Mouse (Mus musculus): ENCODE data around the gene Rpl23. TPM values are rescaled to one million over a fixed set of nuclear protein-coding genes. Genes with fewer than 3 reads are reported as not detected.
"Not testable (repeated sequence)": the region's sequence is repeated elsewhere in the genome, so short reads cannot be mapped to it uniquely, and the experiment has no call there.

Gene Rpl23
- total and polyA plus RNA-seq, 3 experiments: 921 to 2,072 TPM; not detected in 1

DNA sequence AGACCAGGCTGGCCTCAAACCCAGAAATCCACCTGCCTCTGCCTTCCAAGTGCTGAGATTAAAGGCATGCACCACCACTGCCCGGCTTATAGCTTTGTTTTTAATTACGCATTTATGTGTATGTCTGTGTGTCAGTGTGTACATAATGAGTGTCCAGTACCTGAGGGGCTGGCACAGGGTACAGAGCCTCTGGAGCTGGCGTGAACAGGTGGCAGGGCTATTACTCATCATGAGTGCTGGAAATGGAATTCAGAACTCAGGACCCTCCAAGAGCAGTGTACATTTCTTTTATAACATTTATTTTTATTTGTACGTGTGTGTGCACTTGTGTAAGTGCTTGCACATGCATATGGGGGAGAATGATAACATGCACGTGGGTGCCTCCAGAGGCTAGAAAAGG, 45.6 kb downstream of the Rpl23 start (continued):
- TF ChIP-seq TCF12 (IDR thresholded peaks at IDR 0.05; ENCODE audit: low read depth, low read length) (no peak), CHD2 (IDR thresholded peaks at IDR 0.05; ENCODE audit: low read length) (no peak)

DNA sequence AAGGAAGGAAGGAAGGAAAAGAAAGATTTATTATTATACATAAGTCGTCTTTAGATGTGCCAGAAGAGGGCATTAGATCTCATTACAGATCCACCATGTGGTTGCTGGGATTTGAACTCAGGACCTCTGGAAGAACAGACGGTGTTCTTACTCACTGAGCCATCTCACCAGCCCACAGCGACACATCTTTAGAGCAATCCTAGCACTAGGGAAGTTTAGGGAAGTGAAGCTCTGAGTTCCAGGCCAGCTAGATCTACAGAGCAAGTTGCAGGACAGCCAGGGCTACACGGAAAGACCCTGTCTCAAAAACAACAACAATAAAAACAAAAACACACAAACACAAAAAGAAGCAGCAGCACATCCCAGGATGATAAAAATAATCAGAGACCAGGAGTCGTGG, 47.4 kb downstream of the Rpl23 start:
- not testable (repeated sequence) for H3K4me3 ChIP-seq (ENCODE audit: control insufficient read depth in 1 of 2, insufficient read depth in 1 of 2, low read depth in 2 of 2, low read length in 2 of 2); H3K9me3 ChIP-seq (replicated peaks; ENCODE audit: insufficient read depth, low read length); H3K27ac ChIP-seq (ENCODE audit: control insufficient read depth, low read depth, low read length); H3K4me1 ChIP-seq (ENCODE audit: control insufficient read depth in 1 of 2, insufficient read depth in 2 of 2, low read length in 2 of 2); H3K36me3 ChIP-seq (ENCODE audit: control insufficient read depth in 1 of 2, insufficient read depth in 2 of 2, low read length in 2 of 2); H3K9ac ChIP-seq (ENCODE audit: control insufficient read depth, low read depth, low read length, poor library complexity, severe bottlenecking); H3K27me3 ChIP-seq (ENCODE audit: control insufficient read depth in 1 of 2, insufficient read depth in 2 of 2, low read length in 2 of 2); DNase-seq (ENCODE audit: low read depth, low spot score)
- TF ChIP-seq TBP (IDR thresholded peaks at IDR 0.05; ENCODE audit: low read depth, low read length): peak; percentile 95
- peaks cover 12% of the 10 kb centered on the region for H3K79me2 ChIP-seq (ENCODE audit: control insufficient read depth, insufficient read depth, low read length, poor library complexity)

DNA sequence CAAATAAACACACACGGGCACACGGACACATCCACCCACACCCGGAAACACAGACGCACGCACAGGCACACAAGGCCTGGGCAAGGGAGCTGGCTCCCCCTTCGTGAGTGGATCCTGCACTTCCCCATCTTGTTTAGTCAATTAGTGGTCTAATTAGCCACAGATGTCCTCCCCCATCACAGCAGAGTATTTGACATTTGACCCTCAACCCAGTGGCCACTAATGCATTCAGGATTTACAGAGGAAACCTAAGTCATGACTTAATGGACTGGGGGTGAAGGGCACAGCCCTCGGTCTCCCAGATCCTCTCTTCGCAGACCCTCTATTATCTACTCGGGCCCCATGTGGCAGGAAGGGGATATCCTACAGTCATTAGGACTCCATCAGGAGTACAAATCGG, 48.5 kb downstream of the Rpl23 start:
- Histone ChIP-seq H3K9ac (ENCODE audit: control insufficient read depth, low read depth, low read length, poor library complexity, severe bottlenecking) (no peak overlapping the region), H3K27ac (ENCODE audit: control insufficient read depth, low read depth, low read length) (no peak overlapping the region), H3K9me3 (replicated peaks; ENCODE audit: insufficient read depth, low read length) (no peaks in the 10 kb centered on the region), H3K4me3 (ENCODE audit: control insufficient read depth in 1 of 2, insufficient read depth in 1 of 2, low read depth in 2 of 2, low read length in 2 of 2) (no peak overlapping the region), H3K79me2 (ENCODE audit: control insufficient read depth, insufficient read depth, low read length, poor library complexity) (peaks cover 11% of the 10 kb centered on the region), H3K4me1 (ENCODE audit: control insufficient read depth in 1 of 2, insufficient read depth in 2 of 2, low read length in 2 of 2) (no peaks in the 10 kb centered on the region), H3K36me3 (ENCODE audit: control insufficient read depth in 1 of 2, insufficient read depth in 2 of 2, low read length in 2 of 2) (peaks cover 0 to 7% of the 10 kb centered on the region in 2 experiments; a peak in 2 of 4 replicates), H3K27me3 (ENCODE audit: control insufficient read depth in 1 of 2, insufficient read depth in 2 of 2, low read length in 2 of 2) (no peaks in the 10 kb centered on the region)
- no peak for TF ChIP-seq MYB (IDR thresholded peaks at IDR 0.05; ENCODE audit: low read depth, low read length)
- TF ChIP-seq MEF2A (IDR thresholded peaks at IDR 0.05; ENCODE audit: extremely low read depth, insufficient replicate concordance, low read depth, low read length, poor library complexity, severe bottlenecking): no peak
- no peak for TF ChIP-seq TAL1 (IDR thresholded peaks at IDR 0.05; ENCODE audit: low read length)
- no peak for TF ChIP-seq SIN3A (IDR thresholded peaks at IDR 0.05; ENCODE audit: low read length)
- TF ChIP-seq ZMIZ1 (IDR thresholded peaks at IDR 0.05; ENCODE audit: low read depth, low read length): no peak
- TF ChIP-seq RAD21 (IDR thresholded peaks at IDR 0.05; ENCODE audit: low read depth, low read length): no peak
- DNase-seq (ENCODE audit: low read depth, low spot score): no peak

DNA sequence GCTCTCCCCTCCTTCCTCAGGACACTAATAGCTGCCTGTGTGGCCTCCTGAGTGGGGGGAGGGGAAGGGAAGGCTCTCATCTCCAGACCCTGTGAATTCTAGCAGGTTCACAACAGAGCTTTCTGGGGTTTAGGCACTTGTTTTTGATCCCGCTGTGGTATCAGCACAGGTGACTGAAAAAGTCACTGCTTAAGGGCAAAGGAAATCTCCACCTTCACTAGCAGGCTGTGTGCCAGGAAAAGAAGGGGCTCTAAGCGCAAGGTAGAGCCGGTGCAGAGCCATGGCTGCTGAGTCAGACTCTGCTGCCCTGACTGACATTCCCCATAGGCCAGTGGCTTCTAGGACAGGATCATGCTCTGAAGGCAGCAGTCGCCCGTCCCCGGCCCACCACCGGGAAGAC, 53.5 kb downstream of the Rpl23 start:
- no peak for TF ChIP-seq RAD21 (IDR thresholded peaks at IDR 0.05; ENCODE audit: low read depth, low read length)
- no peak for TF ChIP-seq E2F4 (IDR thresholded peaks at IDR 0.05; ENCODE audit: borderline replicate concordance, low read depth, low read length)
- TF ChIP-seq SIN3A (IDR thresholded peaks at IDR 0.05; ENCODE audit: low read length): no peak
- TF ChIP-seq EP300 (IDR thresholded peaks at IDR 0.05; ENCODE audit: low read depth in 1 of 2, low read length in 2 of 2): no peak
- TF ChIP-seq JUND (IDR thresholded peaks at IDR 0.05; ENCODE audit: low read depth, low read length): no peak
- TF ChIP-seq ETS1 (IDR thresholded peaks at IDR 0.05; ENCODE audit: low read depth, low read length): no peak
- TF ChIP-seq SMC3 (IDR thresholded peaks at IDR 0.05; ENCODE audit: low read depth, low read length): no peak
- no peak for TF ChIP-seq ELF1 (IDR thresholded peaks at IDR 0.05; ENCODE audit: low read depth, low read length)
- TF ChIP-seq MAZ (IDR thresholded peaks at IDR 0.05; ENCODE audit: low read depth, low read length): no peak
- TF ChIP-seq ZKSCAN1 (IDR thresholded peaks at IDR 0.05; ENCODE audit: low read depth, low read length): no peak
- no peak for TF ChIP-seq GABPA (IDR thresholded peaks at IDR 0.05; ENCODE audit: low read depth, low read length)
- TF ChIP-seq HCFC1 (IDR thresholded peaks at IDR 0.05; ENCODE audit: low read depth, low read length): no peak
- TF ChIP-seq MAFK (IDR thresholded peaks at IDR 0.05; ENCODE audit: borderline replicate concordance, low read depth, low read length): no peak
- TF ChIP-seq POLR2AphosphoS5 (IDR thresholded peaks at IDR 0.05; ENCODE audit: borderline replicate concordance, low read depth, low read length): no peak
- H3K27me3 ChIP-seq (ENCODE audit: control insufficient read depth in 1 of 2, insufficient read depth in 2 of 2, low read length in 2 of 2): no peaks in the 10 kb centered on the region
- H3K36me3 ChIP-seq (ENCODE audit: control insufficient read depth in 1 of 2, insufficient read depth in 2 of 2, low read length in 2 of 2): peaks cover 0 to 14% of the 10 kb centered on the region in 2 experiments; a peak in 2 of 4 replicates
- H3K9ac ChIP-seq (ENCODE audit: control insufficient read depth, low read depth, low read length, poor library complexity, severe bottlenecking): no peak overlapping the region
- no peak overlapping the region for H3K4me3 ChIP-seq (ENCODE audit: control insufficient read depth in 1 of 2, insufficient read depth in 1 of 2, low read depth in 2 of 2, low read length in 2 of 2)
- H3K9me3 ChIP-seq (replicated peaks; ENCODE audit: insufficient read depth, low read length): no peaks in the 10 kb centered on the region
- DNase-seq (ENCODE audit: low read depth, low spot score): no peak
- peaks cover 1% of the 10 kb centered on the region; the same call in 1 of the 2 replicates for H3K79me2 ChIP-seq (ENCODE audit: control insufficient read depth, insufficient read depth, low read length, poor library complexity)
- H3K27ac ChIP-seq (ENCODE audit: control insufficient read depth, low read depth, low read length): no peak overlapping the region
- H3K4me1 ChIP-seq (ENCODE audit: control insufficient read depth in 1 of 2, insufficient read depth in 2 of 2, low read length in 2 of 2): no peaks in the 10 kb centered on the region

Data from MEL (cell line).